Mouse (Mus musculus) thymus, postnatal 14 days (tissue): ENCODE data around the gene Arl16.

Experiments used
- DNase-seq: peaks from one replicate; pipeline ENCODE4 v3.0.0; 2021

Arl16 gene

DNA sequence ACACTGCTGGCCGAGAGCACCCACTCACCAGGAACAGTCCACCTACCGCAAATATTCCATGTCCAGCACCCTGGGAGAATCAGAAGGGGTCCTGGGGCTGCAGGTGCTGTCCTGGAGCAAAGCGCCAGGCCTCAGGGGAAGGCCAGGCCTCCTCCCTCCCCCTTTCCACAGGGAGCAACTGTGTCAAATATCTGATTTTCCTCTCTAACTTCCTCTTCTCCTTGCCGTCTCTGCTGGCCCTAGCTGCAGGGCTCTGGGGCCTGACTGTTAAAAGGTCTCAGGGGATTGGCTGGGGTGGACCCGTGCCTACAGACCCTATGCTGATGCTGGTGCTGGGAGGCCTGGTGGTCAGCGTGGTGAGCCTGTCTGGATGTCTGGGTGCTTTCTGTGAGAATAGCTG is 23.3 kb downstream of the Arl16 start:
- DNase-seq: no peak

DNA sequence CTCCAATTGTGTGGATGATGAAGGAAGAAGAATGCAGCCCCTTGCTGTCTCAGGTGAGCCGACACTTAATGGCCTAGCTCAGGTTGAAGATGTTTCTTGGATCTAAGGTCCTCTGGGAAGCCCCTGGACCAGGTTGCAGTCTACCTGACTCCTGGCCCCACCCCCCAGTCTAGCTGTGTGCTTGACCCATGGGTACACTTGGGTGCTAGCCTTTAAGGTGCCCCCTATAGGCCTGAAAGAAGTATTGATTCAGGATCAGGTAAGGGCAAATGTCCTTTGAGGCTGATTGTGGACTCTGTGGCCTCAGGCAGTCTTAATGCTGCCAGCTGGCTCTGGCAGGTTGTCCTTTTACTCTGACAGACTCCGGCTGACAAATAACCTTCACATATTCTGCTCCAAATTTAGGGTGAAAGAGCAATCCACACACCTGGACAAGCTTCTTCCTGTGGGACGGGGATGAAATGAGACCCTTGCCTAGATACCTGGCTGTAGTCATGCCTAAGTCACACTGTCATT is 24.6 kb downstream of the Arl16 start:
- no peak for DNase-seq

- DNase-seq: no peak
These were observed 25.1 kb downstream of the Arl16 start, which contains the start of gene Tspan10 for GRCm38 (mm10) chr11:120442344-120442743. Gene Tspan10, plus strand, starts transcription at chr11:120442644.

- DNase-seq: no peak
These were observed 29.5 kb downstream of the Arl16 start for GRCm38 (mm10) chr11:120437857-120438385.

GRCm38 (mm10) chr11:120437152-120437856 is 30.1 kb downstream of the Arl16 start, which contains the start of gene Nploc4:
Gene Nploc4, minus strand, starts transcription at chr11:120437708.
- DNase-seq: peak; percentile 92

GRCm38 (mm10) chr11:120426727-120427126 is 40.7 kb downstream of the Arl16 start:
- no peak for DNase-seq

DNA sequence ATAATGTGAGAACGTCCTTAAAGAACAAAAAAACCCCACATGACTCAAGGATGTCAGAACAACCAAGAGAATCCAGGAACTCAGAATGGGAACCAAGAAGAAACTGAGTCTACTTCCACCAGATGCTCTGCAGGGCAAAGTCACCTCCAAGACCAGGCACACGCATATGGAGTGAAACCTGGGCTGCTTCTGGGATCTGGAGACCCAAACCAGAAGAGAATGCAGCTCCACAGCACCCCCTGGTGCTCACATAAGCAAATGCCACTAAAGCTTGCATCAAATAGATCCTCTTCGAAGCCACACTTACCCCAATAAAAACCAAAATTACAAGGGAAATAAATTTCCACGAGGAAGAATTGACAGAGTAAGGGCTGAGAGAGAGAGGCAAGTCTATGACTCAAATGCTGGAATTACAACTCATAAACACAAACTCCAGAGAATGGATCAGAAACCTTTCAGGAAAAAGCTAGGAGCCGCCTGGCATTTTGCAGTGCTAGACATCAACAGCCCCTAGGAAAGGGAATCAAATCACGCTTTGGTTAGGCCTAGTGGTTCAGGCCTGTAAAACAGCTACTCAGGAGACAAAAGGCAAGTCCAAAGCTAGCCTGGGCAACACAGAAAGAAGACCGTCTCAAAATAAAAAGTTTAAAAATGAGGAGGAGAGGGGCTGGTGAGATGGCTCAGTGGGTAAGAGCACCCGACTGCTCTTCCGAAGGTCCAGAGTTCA is 43.7 kb downstream of the Arl16 start:
- DNase-seq: peak; percentile 55

- no peak for DNase-seq
These were observed 44.5 kb downstream of the Arl16 start for GRCm38 (mm10) chr11:120422651-120423568.

- DNase-seq: no peak
These were observed 48.8 kb downstream of the Arl16 start for GRCm38 (mm10) chr11:120418592-120418991.

DNA sequence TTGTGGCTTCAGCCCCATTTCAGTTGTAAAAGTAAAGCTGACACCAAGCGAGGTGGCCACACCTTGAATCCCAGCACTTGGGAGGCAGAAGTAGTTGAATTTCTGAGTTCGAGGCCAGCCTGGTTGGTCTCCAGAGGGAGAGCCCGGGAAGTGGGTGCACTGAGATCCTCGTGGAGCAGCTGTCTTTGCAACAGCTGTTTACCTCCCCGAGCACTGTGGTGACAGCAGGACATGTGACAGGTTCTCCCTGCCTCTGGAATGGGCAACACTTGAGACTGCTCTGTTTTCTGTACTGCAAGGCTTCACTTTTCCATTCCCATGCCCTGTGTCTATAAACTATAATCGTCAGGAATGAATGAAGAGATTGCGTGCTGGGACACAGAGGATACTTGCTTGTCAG is 49.6 kb downstream of the Arl16 start:
- no peak for DNase-seq
